Mouse (Mus musculus) embryonic stem cell, embryonic (primary cell): Measurements from ENCODE around the gene Med12l.
"Not testable (repeated sequence)": the region's sequence is repeated elsewhere in the genome, so short reads cannot be mapped to it uniquely, and the experiment has no call there.

Experiments
- CTCF ChIA-PET, 4 experiments: fragments of 300-600 bp in 2 of 4; fragments of 350-600 bp in 2 of 4; sonication (Branson Sonifier 250); formaldehyde crosslinking; loops; one replicate each; lab custom pipeline; 2022; ENCODE audit warnings: inconsistent platforms in 2 of 4; lab: Charles Lee
- POLR2A ChIA-PET, 4 experiments: fragments of 300-600 bp in 2 of 4; fragments of 350-600 bp in 2 of 4; sonication (Branson Sonifier 250); formaldehyde crosslinking; loops; one replicate each; lab custom pipeline; 2022; ENCODE audit warnings: antibody characterized with exemption in 4 of 4, inconsistent platforms in 1 of 4; lab: Charles Lee

Med12l gene

DNA sequence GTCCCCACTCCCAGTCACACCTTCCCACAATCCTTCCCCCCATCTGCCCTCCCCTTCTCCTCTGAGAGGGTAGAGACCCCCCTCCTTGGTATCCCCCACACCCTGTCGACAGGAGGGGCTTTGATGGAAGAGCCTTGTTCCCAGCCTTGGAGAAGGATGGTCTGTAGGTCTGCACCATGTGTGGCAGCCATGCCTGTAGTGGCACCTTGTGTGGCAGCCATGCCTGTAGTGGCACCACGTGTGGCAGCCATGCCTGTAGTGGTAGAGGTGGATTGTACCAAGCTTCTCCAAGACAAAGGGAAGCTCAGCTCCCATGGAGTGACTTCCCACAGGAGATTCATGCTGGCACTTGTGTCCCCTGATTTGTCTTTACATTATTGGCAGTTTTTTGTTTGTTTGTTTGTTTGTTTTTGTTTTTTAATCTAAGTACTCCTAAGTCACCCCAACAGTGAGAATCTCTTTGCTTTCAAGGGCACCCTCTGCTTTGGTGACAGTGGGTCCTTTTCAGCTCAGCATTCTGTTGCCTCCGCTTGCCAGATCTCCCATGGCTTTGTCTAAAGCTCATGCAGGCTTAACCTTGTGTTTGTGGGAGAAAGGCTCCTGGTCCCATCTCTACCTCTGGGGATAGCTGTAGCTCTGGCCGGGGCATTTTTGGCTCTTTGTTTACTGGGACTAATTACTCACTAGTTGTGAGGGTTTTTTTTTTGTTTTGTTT, 10.2 kb downstream of the Med12l start:
- POLR2A ChIA-PET = interaction anchor here in 1 of 4 experiments (2.4 kb wide), 1 partner anchor 11 kb away, joined by 8 read pairs; the partner anchor contains the start of gene Med12l
- CTCF ChIA-PET = no interaction called here

DNA sequence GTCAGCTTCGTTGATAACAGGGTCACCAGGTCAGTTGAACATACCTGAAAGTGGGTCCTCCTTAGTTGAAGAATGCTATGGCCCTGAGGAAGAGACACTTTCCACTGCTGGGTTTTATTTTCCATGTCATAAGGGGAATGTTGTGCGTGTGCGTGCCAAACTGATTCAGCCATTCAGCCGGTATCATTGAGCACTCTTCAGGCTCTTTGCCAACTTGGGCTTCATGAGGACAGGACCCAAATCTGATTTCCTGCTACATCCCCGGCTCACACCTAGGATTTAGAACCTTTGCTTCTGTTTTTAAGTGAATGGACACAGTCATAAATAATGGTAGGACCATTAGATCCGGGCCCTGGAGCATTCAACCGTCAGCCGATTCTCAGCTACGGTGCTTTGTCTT, 10.9 kb downstream of the Med12l start:
- CTCF ChIA-PET = no interaction called here
- POLR2A ChIA-PET = interaction anchor here in 1 of 4 experiments (2.4 kb wide), 1 partner anchor 11 kb away, joined by 8 read pairs; the partner anchor contains the start of gene Med12l

DNA sequence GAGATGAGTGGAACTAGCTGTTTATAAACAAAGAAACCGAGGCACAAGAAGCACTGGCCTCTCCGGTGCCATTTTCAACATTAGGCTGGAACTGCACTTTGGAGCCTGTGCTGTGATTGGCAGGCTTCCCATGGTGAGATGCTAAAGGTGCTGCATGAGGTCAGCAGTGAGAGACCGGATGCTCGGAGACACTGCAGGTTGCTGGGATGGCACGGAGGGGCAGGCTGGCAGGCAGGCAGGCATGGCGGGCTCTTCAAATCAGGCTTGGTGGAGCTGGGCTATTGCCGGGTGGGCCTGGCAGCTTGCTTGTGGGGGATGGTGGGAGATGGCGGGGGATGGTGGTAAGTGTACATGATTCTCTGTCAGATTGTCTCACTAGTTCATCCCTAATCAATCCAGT, 15.6 kb downstream of the Med12l start:
- CTCF ChIA-PET = no interaction called here
- POLR2A ChIA-PET = no interaction called here

DNA sequence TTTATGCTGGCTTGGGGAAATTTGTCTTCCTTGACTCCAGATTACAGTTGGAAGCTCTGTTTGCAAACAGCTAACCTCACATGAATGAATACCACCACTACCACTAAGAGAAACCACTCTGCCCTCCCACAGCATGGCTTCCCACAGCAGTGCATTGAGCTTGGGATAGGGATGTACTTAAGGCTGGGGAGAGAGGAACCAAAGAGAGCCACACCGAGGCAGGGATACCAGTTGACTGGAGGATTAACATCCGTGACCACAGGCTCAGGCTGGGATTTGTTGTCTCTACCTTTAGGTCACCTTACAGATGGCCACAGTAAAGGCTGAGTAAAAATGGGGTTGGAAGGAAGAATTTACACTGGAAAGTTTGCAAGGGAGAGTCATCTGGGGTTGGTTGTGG, 16.6 kb downstream of the Med12l start:
- POLR2A ChIA-PET = no interaction called here
- CTCF ChIA-PET = interaction anchor here in 1 of 4 experiments (0.6 kb wide), 1 partner anchor 1024 kb away, joined by 3 read pairs; no protein-coding TSS in a partner anchor

DNA sequence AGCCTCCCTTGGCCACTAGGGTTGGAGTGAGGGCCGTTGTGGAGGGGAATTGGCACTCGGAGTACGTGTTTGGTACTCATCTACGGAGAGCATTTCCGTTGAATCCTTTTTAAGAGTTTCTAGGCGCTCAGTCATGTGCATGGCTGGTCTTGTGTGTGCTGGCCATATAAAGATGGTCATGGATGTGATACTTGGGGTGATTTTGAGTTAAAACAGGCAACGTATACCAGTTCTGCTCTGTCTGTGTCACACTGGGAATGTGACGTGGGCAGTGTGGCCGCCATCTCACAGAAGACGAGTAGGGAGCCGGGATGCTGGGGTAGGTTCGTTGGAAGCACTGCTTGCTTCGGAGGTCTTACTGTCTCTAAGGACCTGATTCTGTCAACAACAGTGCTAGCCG, 17.3 kb downstream of the Med12l start:
- CTCF ChIA-PET = no interaction called here
- POLR2A ChIA-PET = no interaction called here

DNA sequence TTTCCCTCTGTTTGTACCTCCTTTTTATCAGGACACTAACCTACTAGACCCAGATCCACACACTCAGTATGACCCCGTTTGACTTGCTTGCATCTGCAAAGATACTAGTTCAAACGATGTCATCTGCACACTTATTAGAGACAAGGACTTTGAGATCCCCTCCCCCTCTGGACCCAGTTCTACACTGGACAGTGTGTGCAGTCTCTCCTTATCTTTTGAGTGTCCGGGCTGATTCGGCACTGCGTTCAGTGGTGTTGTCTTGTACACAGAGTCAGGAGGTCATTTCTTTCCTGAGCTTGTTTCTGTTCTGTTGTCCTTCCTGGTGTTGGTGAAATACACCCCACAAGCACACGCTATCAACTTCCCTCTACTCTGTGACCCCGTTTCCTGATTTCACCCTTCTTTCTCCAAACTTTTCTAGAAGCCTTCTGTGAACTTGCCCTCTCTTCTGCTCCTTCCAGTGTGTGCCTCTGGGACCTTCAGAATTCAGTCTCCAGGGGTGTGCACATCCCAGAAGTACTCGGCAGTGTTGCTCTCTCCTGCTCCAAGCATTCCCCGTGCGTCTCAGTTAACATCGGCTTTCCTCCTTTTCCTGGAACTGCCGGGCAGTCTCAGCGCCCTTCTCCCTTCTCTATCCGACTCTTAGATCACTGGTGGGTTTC, 19.0 kb downstream of the Med12l start:
- ChIA-PET CTCF (interaction anchor here in 1 of 4 experiments (1.8 kb wide), 1 partner anchor 41 kb away, joined by 5 read pairs; no protein-coding TSS in a partner anchor), POLR2A (no interaction called here)

DNA sequence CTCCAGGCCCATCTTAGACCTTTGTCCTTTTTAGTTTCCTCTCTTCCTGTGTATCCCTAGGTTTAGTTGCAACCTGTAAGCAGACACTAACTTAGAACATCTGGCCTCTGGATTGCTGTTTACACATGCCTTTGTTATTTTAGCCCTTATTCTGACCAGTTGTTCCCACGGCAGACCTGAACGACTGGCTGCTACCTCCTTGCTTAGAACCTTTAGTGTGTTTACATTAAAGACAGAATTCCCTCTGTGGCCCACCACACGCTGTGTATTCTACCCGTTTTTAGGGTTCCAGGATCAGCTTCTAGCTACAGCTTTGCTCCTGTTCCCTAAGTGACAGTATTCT, 19.5 kb downstream of the Med12l start:
- ChIA-PET CTCF (interaction anchor here in 1 of 4 experiments (1.8 kb wide), 1 partner anchor 42 kb away, joined by 5 read pairs; no protein-coding TSS in a partner anchor), POLR2A (no interaction called here)

DNA sequence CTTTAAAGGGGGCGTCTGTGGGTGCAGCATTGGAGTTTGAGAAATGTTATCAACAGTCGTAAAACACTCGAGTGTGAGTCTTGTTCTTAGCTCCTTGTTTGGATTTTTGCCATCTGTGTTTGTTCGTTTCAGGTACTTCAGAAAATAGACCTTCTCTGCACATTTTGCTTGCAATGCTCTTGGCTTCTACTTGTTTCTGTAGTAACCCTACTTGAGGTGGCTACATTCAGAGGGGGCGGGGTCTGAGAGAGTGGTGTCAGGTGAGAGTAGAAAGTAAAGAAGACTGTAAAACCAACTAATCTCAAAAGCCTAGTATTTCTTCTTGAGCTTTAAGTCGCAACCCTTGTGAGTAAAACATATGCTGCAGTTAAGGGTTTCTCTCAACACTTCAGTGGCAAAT, 23.1 kb downstream of the Med12l start:
- ChIA-PET CTCF (no interaction called here), POLR2A (no interaction called here)

DNA sequence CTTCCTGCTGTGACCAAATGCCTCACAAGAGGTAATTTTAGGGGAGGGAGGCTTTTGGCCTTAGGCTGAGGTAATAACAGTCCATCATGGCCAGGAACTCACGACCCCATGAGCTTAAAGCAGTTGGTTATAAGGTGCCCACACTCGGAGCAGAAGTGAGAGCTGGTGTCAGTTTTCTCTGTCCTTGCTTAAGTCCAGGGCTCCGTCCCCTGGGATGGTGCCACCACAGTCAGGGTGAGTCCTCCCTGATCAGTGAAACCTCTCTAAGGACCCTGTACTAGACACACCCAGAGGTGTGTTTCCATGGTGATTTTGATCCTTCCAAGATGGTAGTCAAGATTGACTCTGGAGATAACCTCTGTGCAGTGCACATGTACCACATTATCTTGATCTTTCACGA, 25.4 kb downstream of the Med12l start:
- ChIA-PET CTCF (interaction anchor here in 1 of 4 experiments (0.6 kb wide), 1 partner anchor 17 kb away, joined by 3 read pairs; no protein-coding TSS in a partner anchor), POLR2A (no interaction called here)

DNA sequence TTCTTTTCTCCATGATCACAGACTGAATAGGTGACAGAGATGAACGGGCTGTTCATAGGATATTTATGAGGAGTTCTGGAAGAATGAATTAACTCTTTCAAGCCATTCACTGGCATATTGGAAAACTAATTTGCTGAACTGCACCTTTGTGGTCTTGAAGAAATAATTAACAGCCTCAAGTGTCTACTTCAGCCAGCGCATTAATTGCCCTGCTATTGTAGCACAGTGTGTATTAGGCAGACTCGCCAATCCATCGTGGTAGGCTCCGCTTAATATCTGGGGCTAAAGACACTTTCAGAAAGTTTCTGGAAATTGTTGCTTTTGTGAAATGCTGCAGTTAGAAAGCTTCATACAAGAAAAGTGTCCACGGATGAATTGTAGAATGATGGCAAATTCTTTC, 35.9 kb downstream of the Med12l start:
- POLR2A ChIA-PET = no interaction called here
- CTCF ChIA-PET = interaction anchor here in 1 of 4 experiments (0.5 kb wide), 1 partner anchor 1758 kb away, joined by 3 read pairs; no protein-coding TSS in a partner anchor

DNA sequence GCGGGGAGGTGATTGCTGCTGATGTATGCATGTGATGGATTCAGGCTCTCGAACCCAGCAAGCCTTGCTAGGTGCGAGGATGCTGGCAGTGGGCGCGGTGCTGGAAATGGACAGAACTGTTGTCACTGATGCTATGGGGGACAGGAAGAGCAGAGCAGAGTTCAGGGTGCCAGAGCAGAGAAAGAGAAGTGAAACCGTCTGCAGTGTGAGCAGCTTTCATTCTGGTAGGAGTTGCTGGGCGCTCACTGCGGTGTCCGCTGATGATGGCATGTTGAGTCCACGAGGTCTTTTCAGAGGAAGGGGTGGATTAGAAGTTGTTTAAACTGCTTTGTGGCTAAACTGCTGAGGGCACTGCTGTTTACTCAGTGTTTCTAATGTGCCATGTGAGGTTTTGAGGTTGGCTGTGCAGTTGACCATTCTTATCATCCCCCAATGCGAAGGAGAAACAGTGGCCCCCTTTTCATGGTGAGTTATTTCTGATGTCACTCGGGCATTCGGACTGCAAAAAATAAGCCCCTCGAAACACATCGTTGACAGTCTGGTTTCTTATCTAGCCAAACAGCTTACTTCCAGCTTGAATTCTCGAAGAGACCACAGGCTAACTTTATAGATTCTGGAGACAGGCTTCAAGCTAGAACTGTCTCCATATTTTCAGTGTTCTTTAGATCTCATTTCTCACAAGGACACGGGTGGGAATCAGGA, 49.4 kb downstream of the Med12l start:
- POLR2A ChIA-PET = no interaction called here
- CTCF ChIA-PET = interaction anchor here in 1 of 4 experiments (1.0 kb wide), 1 partner anchor 72 kb away, joined by 3 read pairs; no protein-coding TSS in a partner anchor

DNA sequence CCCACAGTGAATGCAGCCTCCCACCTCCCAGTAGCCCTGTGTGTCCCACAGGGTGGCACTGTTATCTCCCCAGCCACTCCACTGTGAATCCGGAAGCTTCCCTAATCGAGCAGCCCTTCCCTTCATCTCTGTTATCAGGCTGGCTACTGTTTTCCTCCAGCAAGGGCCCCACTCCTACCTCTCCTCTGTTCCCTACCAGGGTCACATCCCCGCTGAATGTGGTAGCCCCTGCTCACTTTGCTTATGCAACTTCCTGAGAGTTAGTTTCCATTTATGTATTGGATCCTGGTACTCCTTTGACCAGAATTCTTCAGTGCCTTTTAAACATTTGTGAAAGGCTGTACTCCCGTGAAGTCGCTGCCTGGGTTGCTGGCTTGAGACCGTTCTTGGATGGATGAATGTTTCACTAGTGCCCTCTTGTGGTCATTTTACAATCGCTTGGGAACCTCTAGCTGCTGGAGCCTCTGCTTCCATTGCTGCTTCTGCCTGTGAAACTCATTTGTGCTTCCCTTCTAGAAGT, 53.5 kb downstream of the Med12l start:
- ChIA-PET POLR2A (interaction anchor here in 2 of 4 experiments (0.6 to 1.4 kb wide), 4 partner anchors 16 to 338 kb away, joined by 3 read pairs; no protein-coding TSS in a partner anchor), CTCF (interaction anchor here (0.7 to 3.0 kb wide), 18 partner anchors 8 to 332 kb away, joined by 3 to 29 read pairs (median 4); partner anchors contain the start of gene Med12l (in 1 of the 4))

DNA sequence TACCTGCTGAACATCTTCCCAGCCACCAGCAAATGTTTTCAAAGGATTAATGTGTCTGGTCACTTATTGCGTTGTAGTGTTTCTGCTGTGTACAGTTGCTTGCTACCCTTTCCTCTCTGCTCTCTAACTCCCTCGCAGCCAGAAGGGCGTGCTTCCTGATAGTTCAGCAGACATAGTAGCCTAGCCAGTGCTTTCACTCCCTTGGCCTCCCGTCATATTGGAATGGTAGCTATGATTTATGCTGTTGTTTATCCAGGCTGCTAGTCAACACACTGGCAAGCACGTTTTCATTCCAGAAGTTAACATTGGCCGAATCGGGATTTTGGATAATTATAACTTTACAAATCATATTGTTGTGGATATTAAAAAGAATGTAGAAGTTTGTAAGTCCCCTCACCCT, 54.5 kb downstream of the Med12l start:
- ChIA-PET POLR2A (no interaction called here), CTCF (interaction anchor here in 3 of 4 experiments (0.6 to 3.0 kb wide), 9 partner anchors 15 to 213 kb away, joined by 3 to 29 read pairs (median 3); no protein-coding TSS in a partner anchor)

DNA sequence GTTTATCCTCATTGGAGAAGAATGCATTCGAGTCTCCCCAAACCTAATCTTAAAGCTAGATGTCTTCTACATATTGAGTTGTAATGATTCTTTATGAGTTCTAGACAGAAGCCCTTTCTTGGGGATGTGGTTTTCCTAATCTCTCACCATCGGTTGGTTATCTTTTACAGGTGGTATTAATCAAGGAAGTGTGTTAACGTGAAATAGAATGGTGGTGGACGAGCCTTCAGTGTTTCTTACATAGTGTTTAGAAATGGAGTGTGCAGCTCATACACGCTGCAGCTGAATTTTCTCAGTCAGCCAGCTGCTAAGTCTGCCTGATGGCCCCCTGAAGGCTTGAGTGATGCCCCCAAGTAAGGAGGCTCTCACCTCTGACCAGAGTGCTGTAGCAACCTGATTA, 56.5 kb downstream of the Med12l start:
- ChIA-PET POLR2A (no interaction called here), CTCF (interaction anchor here in 1 of 4 experiments (0.9 kb wide), 1 partner anchor 79 kb away, joined by 3 read pairs; no protein-coding TSS in a partner anchor)

DNA sequence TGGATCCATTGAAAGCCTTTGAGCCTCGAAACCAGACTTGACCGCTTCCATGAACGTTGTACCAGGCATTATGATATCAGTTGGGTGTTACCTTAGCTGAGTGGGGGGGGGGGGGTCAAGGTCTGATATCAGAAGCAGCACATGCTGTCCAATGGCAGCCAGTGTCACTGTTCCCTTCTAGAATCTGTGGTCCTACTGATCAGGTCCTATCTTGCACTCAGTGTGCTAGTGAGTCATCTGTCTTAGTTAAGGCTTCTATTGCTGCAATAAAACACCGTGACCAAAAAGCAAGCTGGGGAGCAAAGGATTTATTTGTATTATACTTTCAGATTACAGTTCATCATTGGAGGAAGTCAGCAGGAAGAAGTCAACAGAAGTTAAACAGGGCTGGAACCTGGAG, 57.8 kb downstream of the Med12l start:
- POLR2A ChIA-PET = no interaction called here
- CTCF ChIA-PET = interaction anchor here in 1 of 4 experiments (0.6 kb wide), 1 partner anchor 10 kb away, joined by 3 read pairs; no protein-coding TSS in a partner anchor

DNA sequence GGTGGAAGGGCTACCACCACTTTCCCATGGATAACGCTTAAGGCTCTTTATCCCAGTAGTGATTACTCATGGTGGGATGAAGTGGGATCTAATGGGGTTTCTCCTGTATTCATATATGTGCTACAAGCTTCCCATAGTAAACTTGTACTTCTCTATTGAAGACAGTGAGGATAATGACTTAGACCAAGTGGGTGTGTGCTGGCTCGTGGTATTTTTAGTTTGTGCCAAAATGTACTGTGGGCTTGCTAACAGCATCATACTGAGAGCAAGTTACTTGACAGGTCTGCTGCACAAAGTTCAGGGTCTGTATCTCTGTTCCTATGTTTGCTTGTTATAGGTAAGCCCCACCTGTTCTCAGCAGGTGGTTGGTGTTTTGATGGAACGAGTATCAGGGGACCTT, 60.3 kb downstream of the Med12l start:
- CTCF ChIA-PET = interaction anchor here in 2 of 4 experiments (0.6 kb wide), 2 partner anchors 310 to 472 kb away, joined by 3 to 7 read pairs; no protein-coding TSS in a partner anchor
- POLR2A ChIA-PET = no interaction called here

DNA sequence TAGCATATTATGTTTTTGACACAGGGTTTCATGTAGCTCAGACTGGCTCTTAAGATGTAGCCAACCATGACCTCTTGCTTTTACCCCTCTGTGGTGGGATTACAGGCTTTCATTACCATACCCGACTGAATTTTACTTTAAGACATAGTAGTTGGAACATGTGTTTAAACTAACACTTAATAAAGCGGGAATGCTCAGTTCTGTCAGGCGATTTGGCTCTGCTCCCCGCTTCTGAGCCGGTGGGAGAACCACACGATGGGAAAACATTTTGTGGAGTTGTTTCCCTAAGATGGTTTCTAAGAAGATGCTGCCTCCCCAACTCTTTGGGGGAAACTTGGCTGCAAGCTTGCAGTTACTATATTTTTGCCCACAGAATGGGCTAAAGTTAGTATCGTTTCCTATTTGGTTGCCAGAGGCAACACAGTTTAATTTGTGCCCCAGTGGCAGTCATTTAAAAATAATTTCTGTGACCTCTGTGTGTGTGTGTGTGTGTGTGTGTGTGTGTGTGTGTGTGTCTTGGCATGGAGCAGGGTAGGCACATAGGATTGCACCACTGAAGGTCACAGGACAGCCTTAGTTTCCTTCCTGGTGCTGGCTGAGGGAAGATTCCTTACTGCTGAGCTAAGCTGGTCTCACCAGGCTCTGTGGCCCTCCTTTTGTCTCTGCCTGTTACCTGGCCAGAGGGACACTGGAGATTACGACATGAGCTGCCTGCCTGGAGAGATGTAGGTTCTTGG, 61.1 kb downstream of the Med12l start:
- ChIA-PET CTCF (interaction anchor here in 3 of 4 experiments (0.5 to 1.1 kb wide), 5 partner anchors 7 to 227 kb away, joined by 3 to 4 read pairs (median 3); no protein-coding TSS in a partner anchor), POLR2A (interaction anchor here in 1 of 4 experiments (0.5 kb wide), 1 partner anchor 168 kb away, joined by 3 read pairs; no protein-coding TSS in a partner anchor)

DNA sequence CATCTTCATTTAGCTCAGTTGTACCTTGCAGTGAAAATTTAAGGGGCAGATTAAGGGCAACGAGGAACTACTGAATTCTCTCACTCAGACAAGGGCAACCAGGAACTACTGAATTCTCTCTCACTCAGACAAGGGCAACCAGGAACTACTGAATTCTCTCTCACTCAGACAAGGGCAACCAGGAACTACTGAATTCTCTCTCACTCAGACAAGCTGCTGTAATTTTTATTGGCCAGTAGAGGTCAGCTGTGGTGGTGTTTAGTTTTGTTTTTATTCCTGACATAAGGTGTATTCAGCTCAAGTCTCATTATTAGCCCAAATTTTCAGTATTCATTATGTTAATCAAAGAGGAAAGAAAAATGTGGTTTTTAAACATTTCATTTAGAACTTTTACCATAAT, 63.4 kb downstream of the Med12l start:
- POLR2A ChIA-PET = not testable (repeated sequence)
- CTCF ChIA-PET = interaction anchor here in 3 of 4 experiments (0.6 to 1.4 kb wide), 5 partner anchors 8 to 1513 kb away, joined by 3 to 4 read pairs (median 3); no protein-coding TSS in a partner anchor
